Mouse (Mus musculus) lung, postnatal 36 days (tissue): ENCODE data around the gene Vdac1.

Experiments
- DNase-seq: peaks from one replicate; pipeline ENCODE4 v3.0.0; 2022; ENCODE audit warnings: mixed read lengths

Vdac1 gene

GRCm38 (mm10) chr11:52421053-52421778 lies 60.6 kb downstream of the Vdac1 start:
- DNase-seq, result peak; percentile 87

- DNase-seq, result no peak
Measured at GRCm38 (mm10) chr11:52429440-52429839, 68.8 kb downstream of the Vdac1 start.

- DNase-seq, result peak; percentile 43
Measured at GRCm38 (mm10) chr11:52431594-52431993, 70.9 kb downstream of the Vdac1 start.

- no peak for DNase-seq
Measured at GRCm38 (mm10) chr11:52432148-52432547, 71.5 kb downstream of the Vdac1 start.

GRCm38 (mm10) chr11:52433076-52433796 lies 72.6 kb downstream of the Vdac1 start:
- peak; percentile 44 for DNase-seq

- DNase-seq, result no peak
Measured at GRCm38 (mm10) chr11:52433797-52434195, 73.1 kb downstream of the Vdac1 start.

GRCm38 (mm10) chr11:52435466-52435865 lies 74.8 kb downstream of the Vdac1 start:
- no peak for DNase-seq

GRCm38 (mm10) chr11:52437123-52437522 lies 76.5 kb downstream of the Vdac1 start:
- DNase-seq, result peak; percentile 40
